Mouse (Mus musculus) forebrain, embryonic 11.5 days (tissue): Measurements from ENCODE around the gene Insm1. TPM values are rescaled to one million over a fixed set of nuclear protein-coding genes. Genes with fewer than 3 reads are reported as not detected.

Experiments
- ATAC-seq: fragments of 200-750 bp; cut with Nextera tagmentation; replicated peaks from 2 replicates; pipeline ENCODE4 v1.8.0; 2017; ENCODE audit warnings: moderate TSS enrichment; ENCODE audit not compliant: low FRiP score
- DNase-seq: peaks from one replicate; pipeline ENCODE4 v3.0.0-alpha.2; 2017; ENCODE audit warnings: low spot score
- H3K27ac ChIP-seq: fragments of 300-500 bp; sonication (generic); 2 replicates; pipeline ENCODE4 v1.5.1; 2014; ENCODE audit warnings: low read depth, low read length
- H3K27me3 ChIP-seq: fragments of 300-500 bp; sonication (generic); 2 replicates; pipeline ENCODE4 v1.6.1; 2014; ENCODE audit warnings: mild to moderate bottlenecking, low read length, mixed read lengths; ENCODE audit not compliant: control insufficient read depth, insufficient read depth
- H3K36me3 ChIP-seq: fragments of 300-500 bp; sonication (generic); 2 replicates; pipeline ENCODE4 v1.6.1; 2014; ENCODE audit warnings: mild to moderate bottlenecking, low read length, moderate library complexity, mixed read lengths; ENCODE audit not compliant: control insufficient read depth, insufficient read depth
- H3K4me1 ChIP-seq: fragments of 300-500 bp; sonication (generic); replicated peaks from 2 replicates; pipeline ENCODE4 v1.6.1; 2014; ENCODE audit warnings: low read length, mixed read lengths; ENCODE audit not compliant: control insufficient read depth, insufficient read depth
- H3K4me2 ChIP-seq: fragments of 300-500 bp; sonication (generic); 2 replicates; pipeline ENCODE4 v1.6.1; 2014; ENCODE audit warnings: low read depth, mild to moderate bottlenecking, low read length, moderate library complexity, mixed read lengths; ENCODE audit not compliant: severe bottlenecking
- H3K4me3 ChIP-seq: fragments of 300-500 bp; sonication (generic); 2 replicates; pipeline ENCODE4 v1.5.1; 2014; ENCODE audit warnings: low read depth, low read length
- H3K9ac ChIP-seq: fragments of 300-500 bp; sonication (generic); 2 replicates; pipeline ENCODE4 v1.6.1; 2014; ENCODE audit warnings: low read length
- H3K9me3 ChIP-seq: fragments of 300-500 bp; sonication (generic); 2 replicates; pipeline ENCODE4 v1.6.1; 2016; ENCODE audit warnings: low read length, mixed read lengths; ENCODE audit not compliant: control insufficient read depth
- whole genome bisulfite sequencing: fragments of 180-500 bp; shearing (Covaris S2); extraction: QIAGEN DNeasy Blood & Tissue Kit; methylation state at CpG from one replicate; pipeline ENCODE4 v1.1.7; 2014; 5-methylcytosine and 5-hydroxymethylcytosine counted together
- polyA plus RNA-seq: library from polyadenylated mRNA; unstranded; fragments of >200 nt; fragmentation: Nextera tagmentation; extraction: Ambion mirVana; gene quantifications from 2 replicates; pipeline ENCODE4 v1.2.1, GENCODE M21; 2014

The Insm1 gene
- polyA plus RNA-seq, 1 experiment from 2014 or later, result 5.0 TPM

- Histone ChIP-seq H3K9me3 (no peaks in the 10 kb centered on the region), H3K27me3 (no peaks in the 10 kb centered on the region), H3K36me3 (no peaks in the 10 kb centered on the region), H3K4me2 (no peak overlapping the region), H3K4me3 (no peak overlapping the region), H3K4me1 (peaks cover 11% of the 10 kb centered on the region; the same call in 1 of the 2 replicates), H3K27ac (no peak overlapping the region), H3K9ac (no peak overlapping the region)
- ATAC-seq (no peak), DNase-seq (no peak)
- WGBS, result 80% methylated on average over 4 of the region's 4 CpGs
These were observed 43.3 kb downstream of the Insm1 start for GRCm38 (mm10) chr2:146265045-146265444.

GRCm38 (mm10) chr2:146266539-146266938, 44.8 kb downstream of the Insm1 start:
- Histone ChIP-seq H3K36me3 (no peaks in the 10 kb centered on the region), H3K27ac (no peak overlapping the region), H3K4me3 (no peak overlapping the region), H3K27me3 (no peaks in the 10 kb centered on the region), H3K4me2 (no peak overlapping the region), H3K9me3 (no peaks in the 10 kb centered on the region), H3K9ac (no peak overlapping the region), H3K4me1 (peaks cover 6% of the 10 kb centered on the region; the same call in 1 of the 2 replicates)
- no peak for DNase-seq
- no peak for ATAC-seq
- 88% methylated on average over 3 of the region's 3 CpGs for WGBS
